Mouse (Mus musculus) heart, adult 2 months (tissue): ENCODE data around the gene Tbc1d15. TPM values are rescaled to one million over a fixed set of nuclear protein-coding genes. Genes with fewer than 3 reads are reported as not detected.
"Not testable (repeated sequence)": the region's sequence is repeated elsewhere in the genome, so short reads cannot be mapped to it uniquely, and the experiment has no call there.

ENCODE experiments used
- DNase-seq, 2 experiments: peaks; one replicate each; pipeline ENCODE4 v3.0.0; 2021
- H3K27ac ChIP-seq: fragments of 200-600 bp; 2 replicates; pipeline ENCODE4 v1.8.1; 2022
- H3K27me3 ChIP-seq: fragments of 200-500 bp; 2 replicates; pipeline ENCODE4 v1.6.1; 2012; ENCODE audit warnings: mild to moderate bottlenecking, low read length, inconsistent platforms, mixed read lengths; ENCODE audit not compliant: control insufficient read depth, insufficient read depth
- H3K36me3 ChIP-seq: fragments of 200-500 bp; 2 replicates; pipeline ENCODE4 v1.6.1; 2012; ENCODE audit warnings: low read length, inconsistent platforms; ENCODE audit not compliant: control insufficient read depth, insufficient read depth
- H3K4me1 ChIP-seq: fragments of 200-500 bp; 2 replicates; pipeline ENCODE4 v1.6.1; 2011; ENCODE audit warnings: low read length; ENCODE audit not compliant: control insufficient read depth, insufficient read depth
- H3K4me3 ChIP-seq: fragments of 200-600 bp; 2 replicates; pipeline ENCODE4 v1.8.1; 2022
- H3K79me2 ChIP-seq: fragments of 200-500 bp; replicated peaks from 2 replicates; pipeline ENCODE4 v1.6.1; 2012; ENCODE audit warnings: mild to moderate bottlenecking, inconsistent platforms, low read length, moderate library complexity, mixed read lengths; ENCODE audit not compliant: control insufficient read depth, insufficient read depth
- H3K9ac ChIP-seq: fragments of 200-500 bp; 2 replicates; pipeline ENCODE4 v1.6.1; 2012; ENCODE audit warnings: low read depth, mild to moderate bottlenecking, control low read depth, inconsistent platforms, low read length, mixed read lengths
- CTCF ChIP-seq: fragments of 200-600 bp; IDR thresholded peaks from 2 replicates; pipeline ENCODE4 v1.8.1; 2022; ENCODE audit warnings: antibody characterized with exemption, mild to moderate bottlenecking, moderate library complexity
- EP300 ChIP-seq: fragments of 200-500 bp; IDR thresholded peaks from 2 replicates; pipeline ENCODE4 v1.6.1; 2011; ENCODE audit warnings: low read depth, low read length, control low read depth; ENCODE audit not compliant: insufficient read depth
- POLR2A ChIP-seq: fragments of 200-500 bp; IDR thresholded peaks from 2 replicates; pipeline ENCODE4 v1.6.1; 2011; ENCODE audit warnings: mild to moderate bottlenecking, low read depth, low read length, control low read depth; ENCODE audit not compliant: insufficient read depth
- whole genome bisulfite sequencing: fragments of 180-500 bp; shearing (Covaris S2); methylation state at CpG from one replicate; pipeline ENCODE4 v1.1.7; 2018; 5-methylcytosine and 5-hydroxymethylcytosine counted together
- intact Hi-C: fragments of 180-260 bp; cut with DNase I; formaldehyde crosslinking; loops from one replicate; pipeline ENCODE4 v1.15.1; 2025
- polyA plus RNA-seq: library from polyadenylated mRNA; depleted of rRNA; stranded (reverse); fragments of >200 nt; gene quantifications from 2 replicates; pipeline ENCODE4 v1.2.3, GENCODE M21; 2012
- total RNA-seq, 2 experiments: library from RNA; stranded (reverse); gene quantifications; 2 replicates each; pipeline ENCODE4 v1.2.3; 2021

Gene Tbc1d15
- total and polyA plus RNA-seq, 3 experiments, result 6.7 to 56.9 (median 42.7) TPM

GRCm38 (mm10) chr10:115187390-115187789 is 63.9 kb downstream of the Tbc1d15 start:
- no peaks in the 10 kb centered on the region for H3K36me3 ChIP-seq
- no peak overlapping the region for H3K9ac ChIP-seq
- TF ChIP-seq CTCF (no peak), EP300 (no peak), POLR2A (no peak)
- no peak overlapping the region for H3K27ac ChIP-seq
- WGBS, result 74% methylated on average over 1 of the region's 1 CpGs
- H3K4me1 ChIP-seq, result no peaks in the 10 kb centered on the region
- no peak overlapping the region for H3K4me3 ChIP-seq
- H3K79me2 ChIP-seq, result no peaks in the 10 kb centered on the region
- DNase-seq, result no peak
- no peaks in the 10 kb centered on the region for H3K27me3 ChIP-seq
- intact Hi-C loops, result no loop called here

- Histone ChIP-seq H3K4me1 (no peaks in the 10 kb centered on the region), H3K4me3 (no peak within 1 kb of the TSS), H3K36me3 (no peaks in the 10 kb centered on the region), H3K9ac (no peak within 1 kb of the TSS), H3K27me3 (no peaks in the 10 kb centered on the region), H3K79me2 (no peaks in the 10 kb centered on the region), H3K27ac (no peak within 1 kb of the TSS)
- intact Hi-C loops, result no loop called here
- peak; percentile 64 for TF ChIP-seq CTCF
- no peak for TF ChIP-seq EP300
- WGBS, result 11% methylated on average over 9 of the region's 9 CpGs
- DNase-seq, result peak; percentile 28 to 62
Measured at GRCm38 (mm10) chr10:115184697-115185096, 66.6 kb downstream of the Tbc1d15 start, which contains the start of gene Tph2. Gene Tph2 (minus strand): TSS chr10:115185022.

- H3K79me2 ChIP-seq, result no peaks in the 10 kb centered on the region
- DNase-seq, result no peak
- no peak overlapping the region for H3K4me3 ChIP-seq
- no peaks in the 10 kb centered on the region for H3K27me3 ChIP-seq
- TF ChIP-seq EP300 (no peak), CTCF (no peak)
- 66% methylated on average over 3 of the region's 3 CpGs for WGBS
- no peaks in the 10 kb centered on the region for H3K4me1 ChIP-seq
- no peak overlapping the region for H3K9ac ChIP-seq
- no peak overlapping the region for H3K27ac ChIP-seq
- H3K36me3 ChIP-seq, result no peaks in the 10 kb centered on the region
- intact Hi-C loops, result no loop called here
Measured at GRCm38 (mm10) chr10:115181034-115181433, 70.2 kb downstream of the Tbc1d15 start.

GRCm38 (mm10) chr10:115178019-115178418 is 73.2 kb downstream of the Tbc1d15 start:
- H3K4me3 ChIP-seq, H3K27ac ChIP-seq, H3K9ac ChIP-seq, intact Hi-C loops, H3K27me3 ChIP-seq, H3K4me1 ChIP-seq, DNase-seq, H3K36me3 ChIP-seq, H3K79me2 ChIP-seq: not testable (repeated sequence)
- TF ChIP-seq CTCF, result peak; percentile 15; the same call in 1 of the 2 replicates
- WGBS, result 48% methylated on average over 6 of the region's 6 CpGs

- 53% methylated on average over 12 of the region's 12 CpGs for WGBS
- intact Hi-C loops, result no loop called here
Measured at GRCm38 (mm10) chr10:115175591-115175991, 75.7 kb downstream of the Tbc1d15 start.

GRCm38 (mm10) chr10:115173336-115173735 is 77.9 kb downstream of the Tbc1d15 start:
- Histone ChIP-seq H3K27me3 (no peaks in the 10 kb centered on the region), H3K4me3 (no peak overlapping the region), H3K9ac (no peak overlapping the region), H3K36me3 (no peaks in the 10 kb centered on the region), H3K79me2 (no peaks in the 10 kb centered on the region), H3K4me1 (no peaks in the 10 kb centered on the region), H3K27ac (no peak overlapping the region)
- no peak for DNase-seq
- intact Hi-C loops, result no loop called here
- TF ChIP-seq POLR2A (no peak), EP300 (no peak), CTCF (no peak)
- 54% methylated on average over 10 of the region's 10 CpGs for WGBS

More at GRCm38 (mm10) chr10:115175591-115175991, 75.7 kb downstream of the Tbc1d15 start:
- Histone ChIP-seq H3K9ac (no peak overlapping the region), H3K79me2 (no peaks in the 10 kb centered on the region), H3K36me3 (no peaks in the 10 kb centered on the region), H3K4me3 (no peak overlapping the region), H3K27ac (no peak overlapping the region), H3K4me1 (no peaks in the 10 kb centered on the region), H3K27me3 (no peaks in the 10 kb centered on the region)
- TF ChIP-seq CTCF, result no peak
- no peak for DNase-seq

- 29% methylated on average over 8 of the region's 8 CpGs for WGBS
- TF ChIP-seq CTCF, result no peak
- TF ChIP-seq POLR2A, result no peak
- no peak for TF ChIP-seq EP300
Measured at GRCm38 (mm10) chr10:115171351-115171818, 79.9 kb downstream of the Tbc1d15 start.

More at GRCm38 (mm10) chr10:115171351-115171818, 79.9 kb downstream of the Tbc1d15 start:
- no peak overlapping the region for H3K4me3 ChIP-seq
- H3K4me1 ChIP-seq, result no peaks in the 10 kb centered on the region
- H3K27me3 ChIP-seq, result no peaks in the 10 kb centered on the region
- intact Hi-C loops, result no loop called here
- no peaks in the 10 kb centered on the region for H3K79me2 ChIP-seq
- peak in 1 of 2 experiments; percentile 11 for DNase-seq
- H3K9ac ChIP-seq, result no peak overlapping the region
- no peak overlapping the region for H3K27ac ChIP-seq
- no peaks in the 10 kb centered on the region for H3K36me3 ChIP-seq
